Mouse (Mus musculus) telencephalon, adult 2 months (tissue): ENCODE results near the gene Rpl18.

Source experiments
- DNase-seq: peaks from one replicate; pipeline ENCODE4 v3.0.0-alpha.2; 2011; ENCODE audit warnings: low read depth, low spot score

Gene Rpl18

GRCm38 (mm10) chr7:45700301-45701015, 14.8 kb upstream of the Rpl18 start:
- peak; percentile 92 for DNase-seq

- DNase-seq = no peak
Observed at GRCm38 (mm10) chr7:45701072-45701471, 14.2 kb upstream of the Rpl18 start.

- DNase-seq = no peak
Observed at GRCm38 (mm10) chr7:45701607-45702006, 13.7 kb upstream of the Rpl18 start.

GRCm38 (mm10) chr7:45702316-45702715, 12.9 kb upstream of the Rpl18 start:
- DNase-seq = no peak

- DNase-seq = no peak
Observed at GRCm38 (mm10) chr7:45702809-45703520, 12.3 kb upstream of the Rpl18 start.

- no peak for DNase-seq
Observed at GRCm38 (mm10) chr7:45703521-45704033, 11.7 kb upstream of the Rpl18 start.

GRCm38 (mm10) chr7:45704046-45704559, 11.2 kb upstream of the Rpl18 start:
- DNase-seq = peak; percentile 95

- peak; percentile 100 for DNase-seq
Observed at GRCm38 (mm10) chr7:45704730-45705442, 10.4 kb upstream of the Rpl18 start, which contains the start of gene Dbp. Gene Dbp, plus strand, starts transcription at chr7:45705088.

- DNase-seq = no peak
Observed at GRCm38 (mm10) chr7:45705443-45705864, 9.8 kb upstream of the Rpl18 start.

- no peak for DNase-seq
Observed at GRCm38 (mm10) chr7:45705873-45706281, 9.4 kb upstream of the Rpl18 start.

GRCm38 (mm10) chr7:45706721-45707241, 8.5 kb upstream of the Rpl18 start:
- no peak for DNase-seq

- DNase-seq = peak; percentile 84
Observed at GRCm38 (mm10) chr7:45707375-45707967, 7.8 kb upstream of the Rpl18 start.

- DNase-seq = no peak
Observed at GRCm38 (mm10) chr7:45708221-45708761, 7.0 kb upstream of the Rpl18 start.

- no peak for DNase-seq
Observed at GRCm38 (mm10) chr7:45709036-45709435, 6.2 kb upstream of the Rpl18 start.

- DNase-seq = no peak
Observed at GRCm38 (mm10) chr7:45709677-45710355, 5.4 kb upstream of the Rpl18 start.

GRCm38 (mm10) chr7:45710477-45711191, 4.6 kb upstream of the Rpl18 start:
- DNase-seq = no peak

GRCm38 (mm10) chr7:45711316-45712021, 3.8 kb upstream of the Rpl18 start:
- DNase-seq = no peak

- DNase-seq = no peak
Observed at GRCm38 (mm10) chr7:45712022-45712757, 3.1 kb upstream of the Rpl18 start.
